Comparison of ENCODE assay signal across 8 mouse cellular contexts in the genomic region with DNA sequence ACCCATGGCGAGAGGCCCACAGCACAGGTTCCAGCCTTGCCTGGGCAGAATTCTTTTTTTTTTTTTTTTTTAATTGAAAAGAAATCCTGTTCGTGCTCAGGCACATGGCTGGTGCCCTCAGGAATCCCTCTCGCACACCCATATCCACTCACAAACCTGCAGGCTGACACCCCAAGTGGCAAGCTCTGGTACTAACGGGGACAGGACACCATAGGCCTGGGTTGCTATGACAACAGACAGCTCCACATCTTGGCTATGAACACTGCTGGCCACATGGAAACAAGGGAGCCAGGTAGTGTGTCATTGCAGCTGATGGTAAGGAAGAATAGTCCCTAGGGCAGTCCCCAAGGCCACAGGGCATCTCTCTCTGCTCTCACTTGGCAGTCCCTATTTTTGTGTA. TPM values are rescaled to one million over a fixed set of nuclear protein-coding genes. Genes with fewer than 3 reads are reported as not detected.
DNase-seq lines count a peak whose midpoint lies in the region; ATAC-seq and TF ChIP-seq lines count a peak whose summit lies in the region.

No protein-coding gene starts in this region.

- 34% methylated on average over 4 of the region's 4 CpGs for WGBS in lung, postnatal 0 days
- WGBS in hindbrain, embryonic 14.5 days = 27% methylated on average over 4 of the region's 4 CpGs
- 41% methylated on average over 4 of the region's 4 CpGs for WGBS in neural tube, embryonic 13.5 days
- 48% methylated on average over 4 of the region's 4 CpGs for WGBS in heart, embryonic 11.5 days (ENCODE audit: insufficient replicate concordance)

- H3K27ac ChIP-seq in lung, postnatal 0 days (ENCODE audit: low read length) = no peak overlapping the region
- H3K27ac ChIP-seq in hindbrain, embryonic 14.5 days = no peak overlapping the region
- H3K27ac ChIP-seq in neural tube, embryonic 13.5 days (replicated peaks) = no peak overlapping the region
- H3K27ac ChIP-seq in heart, embryonic 11.5 days (ENCODE audit: low read depth, low read length) = no peak overlapping the region

- H3K4me3 ChIP-seq in lung, postnatal 0 days (ENCODE audit: low read depth, low read length) = no peak overlapping the region
- H3K4me3 ChIP-seq in hindbrain, embryonic 14.5 days (replicated peaks; ENCODE audit: low read length) = no peak overlapping the region
- no peak overlapping the region for H3K4me3 ChIP-seq in neural tube, embryonic 13.5 days
- H3K4me3 ChIP-seq in heart, embryonic 11.5 days (ENCODE audit: low read depth, low read length) = no peak overlapping the region

- no peak for ATAC-seq in lung, postnatal 0 days
- ATAC-seq in hindbrain, embryonic 14.5 days (ENCODE audit: low FRiP score) = peak; percentile 78
- ATAC-seq in neural tube, embryonic 13.5 days (ENCODE audit: low read depth) = peak; percentile 86
- ATAC-seq in heart, embryonic 11.5 days (replicated peaks; ENCODE audit: insufficient number of reproducible peaks, low FRiP score, low TSS enrichment) = no peak

- TF ChIP-seq CTCF in lung, postnatal 0 days (IDR thresholded peaks at IDR 0.05) = peak; percentile 37

- H3K36me3 ChIP-seq in lung, postnatal 0 days (ENCODE audit: insufficient read depth, low read length) = no peaks in the 10 kb centered on the region
- H3K36me3 ChIP-seq in hindbrain, embryonic 14.5 days (replicated peaks; ENCODE audit: control insufficient read depth, insufficient read depth) = no peaks in the 10 kb centered on the region
- no peaks in the 10 kb centered on the region for H3K36me3 ChIP-seq in neural tube, embryonic 13.5 days
- H3K36me3 ChIP-seq in heart, embryonic 11.5 days (ENCODE audit: control insufficient read depth, insufficient read depth, low read length) = no peaks in the 10 kb centered on the region

- no peaks in the 10 kb centered on the region for H3K9me3 ChIP-seq in lung, postnatal 0 days (ENCODE audit: low read length)
- H3K9me3 ChIP-seq in hindbrain, embryonic 14.5 days (ENCODE audit: control insufficient read depth, low read length) = no peaks in the 10 kb centered on the region
- H3K9me3 ChIP-seq in neural tube, embryonic 13.5 days = no peaks in the 10 kb centered on the region
- no peaks in the 10 kb centered on the region for H3K9me3 ChIP-seq in heart, embryonic 11.5 days (replicated peaks; ENCODE audit: control insufficient read depth, low read length)

- no peaks in the 10 kb centered on the region for H3K4me1 ChIP-seq in lung, postnatal 0 days (ENCODE audit: insufficient read depth, low read depth, low read length)
- H3K4me1 ChIP-seq in hindbrain, embryonic 14.5 days (replicated peaks; ENCODE audit: control insufficient read depth, insufficient read depth, low read length) = peaks cover 19% of the 10 kb centered on the region
- H3K4me1 ChIP-seq in neural tube, embryonic 13.5 days (replicated peaks) = peaks cover 27% of the 10 kb centered on the region
- H3K4me1 ChIP-seq in heart, embryonic 11.5 days (ENCODE audit: control insufficient read depth, insufficient read depth, low read length) = peaks cover 26% of the 10 kb centered on the region

- H3K9ac ChIP-seq in lung, postnatal 0 days (replicated peaks; ENCODE audit: low read depth) = no peak overlapping the region
- H3K9ac ChIP-seq in hindbrain, embryonic 14.5 days = no peak overlapping the region
- no peak overlapping the region for H3K9ac ChIP-seq in neural tube, embryonic 13.5 days
- H3K9ac ChIP-seq in heart, embryonic 11.5 days (ENCODE audit: low read depth, low read length) = no peak overlapping the region

- no peaks in the 10 kb centered on the region for H3K27me3 ChIP-seq in lung, postnatal 0 days (replicated peaks; ENCODE audit: insufficient read depth, low read length)
- H3K27me3 ChIP-seq in hindbrain, embryonic 14.5 days (ENCODE audit: control insufficient read depth, insufficient read depth, low read length) = no peaks in the 10 kb centered on the region
- no peaks in the 10 kb centered on the region for H3K27me3 ChIP-seq in neural tube, embryonic 13.5 days
- no peaks in the 10 kb centered on the region; the same call in 1 of the 2 replicates for H3K27me3 ChIP-seq in heart, embryonic 11.5 days (ENCODE audit: control insufficient read depth, insufficient read depth, low read length)

- DNase-seq in lung, postnatal 0 days (ENCODE audit: low spot score) = peak; percentile 56
- no peak for DNase-seq in lung, postnatal 4 days
- peak; percentile 37 to 63 for DNase-seq in cerebellum, postnatal 25 days
- DNase-seq in hindbrain, embryonic 14.5 days (ENCODE audit: low spot score) = peak; percentile 65
- no peak for DNase-seq in lung, adult 18-20 months
- DNase-seq in gastrocnemius, postnatal 4 days (ENCODE audit: low spot score in 2 of 2) = no peak

- no peak for TF ChIP-seq EP300 in lung, postnatal 0 days (IDR thresholded peaks at IDR 0.05)

- H3K4me2 ChIP-seq in lung, postnatal 0 days (replicated peaks; ENCODE audit: low read depth, low read length) = no peak overlapping the region
- H3K4me2 ChIP-seq in hindbrain, embryonic 14.5 days (replicated peaks) = no peak overlapping the region
- no peak overlapping the region for H3K4me2 ChIP-seq in neural tube, embryonic 13.5 days
- H3K4me2 ChIP-seq in heart, embryonic 11.5 days = no peak overlapping the region

RNA-seq across cellular contexts. Expression of gene Rai1, which starts 15.9 kb away (rescaled TPM):
- 13.5 and 16.2 TPM in 2 replicates for polyA plus RNA-seq in lung, postnatal 0 days (2015; fragmentation: Nextera tagmentation; extraction: Ambion mirVana)
- polyA plus RNA-seq in hindbrain, embryonic 14.5 days (2014; fragmentation: Nextera tagmentation; extraction: Ambion mirVana) = 34.1 and 39.1 TPM in 2 replicates
- 29.9 and 30.0 TPM in 2 replicates for polyA plus RNA-seq in neural tube, embryonic 13.5 days (2015; fragmentation: Nextera tagmentation; extraction: Ambion mirVana)
- 20.5 and 24.4 TPM in 2 replicates for polyA plus RNA-seq in heart, embryonic 11.5 days (2014; fragmentation: Nextera tagmentation; extraction: Ambion mirVana)
- total RNA-seq in gastrocnemius, postnatal 4 days (2021) = 10 to 100 TPM; 41.7 to 44.6 TPM

RNA-seq across cellular contexts. Expression of gene Pemt, which starts 42.7 kb away (rescaled TPM):
- polyA plus RNA-seq in lung, postnatal 0 days (2015; fragmentation: Nextera tagmentation; extraction: Ambion mirVana) = 5.0 and 6.0 TPM in 2 replicates
- 7.7 and 7.9 TPM in 2 replicates for polyA plus RNA-seq in hindbrain, embryonic 14.5 days (2014; fragmentation: Nextera tagmentation; extraction: Ambion mirVana)
- 7.1 and 8.5 TPM in 2 replicates for polyA plus RNA-seq in neural tube, embryonic 13.5 days (2015; fragmentation: Nextera tagmentation; extraction: Ambion mirVana)
- polyA plus RNA-seq in heart, embryonic 11.5 days (2014; fragmentation: Nextera tagmentation; extraction: Ambion mirVana) = 14.9 and 17.6 TPM in 2 replicates
- total RNA-seq in gastrocnemius, postnatal 4 days (2021) = 1 to 10 TPM; 5.9 to 7.7 TPM

Comparison
In these comparisons a context has a peak if more than half of its experiments do, and no peak if none do; other contexts are left out.
1. DNase-seq: peak in lung, postnatal 0 days (single experiment), cerebellum, postnatal 25 days (2 of 2) and hindbrain, embryonic 14.5 days (single experiment); none in lung, postnatal 4 days (0 of 2), lung, adult 18-20 months (0 of 2) and gastrocnemius, postnatal 4 days (0 of 2).
2. ATAC-seq: peak in hindbrain, embryonic 14.5 days (single experiment) and neural tube, embryonic 13.5 days (single experiment); none in lung, postnatal 0 days (single experiment) and heart, embryonic 11.5 days (single experiment).